Mouse (Mus musculus): ENCODE results near the gene Pde1b.

Gene Pde1b

GRCm38 (mm10) chr15:103552096-103552690, 49.4 kb downstream of the Pde1b start:
- DNase-seq: no peak

- no peak for DNase-seq
Observed at GRCm38 (mm10) chr15:103564981-103565380, 62.1 kb downstream of the Pde1b start, which contains the start of gene Glycam1. TSS of gene Glycam1 (minus strand) at chr15:103565081.
